Comparison of ENCODE assay signal across 8 mouse cellular contexts in genomic region chr7:126754866-126755265, GRCm38 (mm10). TPM values are rescaled to one million over a fixed set of nuclear protein-coding genes. Genes with fewer than 3 reads are reported as not detected.
DNase-seq lines count a peak whose midpoint lies in the region; ATAC-seq and TF ChIP-seq lines count a peak whose summit lies in the region.

No protein-coding gene starts in this region.

- no peak overlapping the region for H3K4me3 ChIP-seq in hindbrain, embryonic 11.5 days (ENCODE audit: low read depth, low read length)
- H3K4me3 ChIP-seq in left cerebral cortex, adult 2 months = no peak overlapping the region
- H3K4me3 ChIP-seq in macrophage (ENCODE audit: inconsistent target) = no peak overlapping the region; the same call in 1 of the 2 replicates

- H3K4me2 ChIP-seq in hindbrain, embryonic 11.5 days (replicated peaks; ENCODE audit: low read depth, low read length) = no peak overlapping the region

- intact Hi-C loops in left cerebral cortex, adult 2 months (cut with DNase I) = no loop called here

- no peaks in the 10 kb centered on the region for H3K9me3 ChIP-seq in hindbrain, embryonic 11.5 days (ENCODE audit: control insufficient read depth, low read length)

- peak; percentile 67 for DNase-seq in WW6 (ENCODE audit: low read depth, low spot score)
- peak; percentile 88 for DNase-seq in cerebellum, adult 9-10 months
- peak; percentile 89 for DNase-seq in forelimb bud, embryonic 11.5 days (ENCODE audit: low read depth, low spot score)
- DNase-seq in hindbrain, embryonic 11.5 days (ENCODE audit: low spot score) = peak; percentile 94
- DNase-seq in left cerebral cortex, adult 2 months (ENCODE audit: extremely low spot score in 1 of 2, low spot score in 2 of 2) = peak; percentile 65 to 72
- DNase-seq in right cerebral cortex, adult 18-20 months = peak; percentile 77
- peak; percentile 76 for DNase-seq in yolk sac, embryonic 10.5 days (ENCODE audit: low spot score)

- H3K27me3 ChIP-seq in hindbrain, embryonic 11.5 days (ENCODE audit: control insufficient read depth, insufficient read depth, low read length) = no peaks in the 10 kb centered on the region

- peaks cover 4% of the 10 kb centered on the region for H3K79me2 ChIP-seq in macrophage (ENCODE audit: inconsistent target)

- WGBS in hindbrain, embryonic 11.5 days = 3% methylated on average over 9 of the region's 9 CpGs
- 4% methylated on average over 9 of the region's 9 CpGs for WGBS in macrophage (ENCODE audit: missing documents)

- H3K4me1 ChIP-seq in hindbrain, embryonic 11.5 days (replicated peaks; ENCODE audit: control insufficient read depth, insufficient read depth, low read length) = no peaks in the 10 kb centered on the region; the same call in 1 of the 2 replicates

- peak overlapping the region; percentile 17; the same call in 1 of the 2 replicates for H3K9ac ChIP-seq in hindbrain, embryonic 11.5 days (ENCODE audit: low read depth, low read length)

- H3K36me3 ChIP-seq in hindbrain, embryonic 11.5 days (ENCODE audit: control insufficient read depth, insufficient read depth, low read length) = no peaks in the 10 kb centered on the region
- no peaks in the 10 kb centered on the region for H3K36me3 ChIP-seq in macrophage (ENCODE audit: inconsistent target)

- ATAC-seq in hindbrain, embryonic 11.5 days (ENCODE audit: low FRiP score) = peak; percentile 47; the same call in 1 of the 2 replicates

- H3K27ac ChIP-seq in hindbrain, embryonic 11.5 days (ENCODE audit: low read depth, low read length) = no peak overlapping the region
- H3K27ac ChIP-seq in left cerebral cortex, adult 2 months = no peak overlapping the region
- H3K27ac ChIP-seq in macrophage = peak overlapping the region; percentile 24

- peak; percentile 96 for TF ChIP-seq CTCF in left cerebral cortex, adult 2 months (IDR thresholded peaks at IDR 0.05)

RNA-seq across cellular contexts. Expression of gene Mapk3, which starts 4.5 kb away (rescaled TPM):
- 47.2 and 51.8 TPM in 2 replicates for polyA plus RNA-seq in hindbrain, embryonic 11.5 days (2014; fragmentation: Nextera tagmentation; extraction: Ambion mirVana)
- total RNA-seq in left cerebral cortex, adult 2 months (2021) = 100 to 1,000 TPM; 155 to 166 TPM
- 10 to 100 TPM; 14.2 to 69.2 (median 35.5) TPM for total RNA-seq in macrophage (2018; cell fraction: chromatin; rRNA removed)
- total RNA-seq in macrophage (2018; cell fraction: cytosol; rRNA removed) = 100 to 1,000 TPM; 111 to 204 (median 139) TPM
- total RNA-seq in macrophage (2018; cell fraction: nucleus; rRNA removed) = 100 to 1,000 TPM in 3 of 26 experiments, 10 to 100 TPM in 23; 34.8 to 107 (median 61.2) TPM
- 129 to 232 TPM (median 188 TPM) in 3 replicates for polyA plus RNA-seq in macrophage (2018)

RNA-seq across cellular contexts. Expression of gene Gdpd3, which starts 11.3 kb away (rescaled TPM):
- 0.97 and 1.4 TPM in 2 replicates for polyA plus RNA-seq in hindbrain, embryonic 11.5 days (2014; fragmentation: Nextera tagmentation; extraction: Ambion mirVana)
- 1 to 10 TPM; 2.4 to 3.4 TPM for total RNA-seq in left cerebral cortex, adult 2 months (2021)
- total RNA-seq in macrophage (2018; cell fraction: chromatin; rRNA removed) = 10 to 100 TPM in 18 of 26 experiments, 1 to 10 TPM in 8; 5.4 to 34.4 (median 12.1) TPM
- total RNA-seq in macrophage (2018; cell fraction: cytosol; rRNA removed) = 1 to 10 TPM in 25 of 26 experiments, under 1 TPM in 1; 0.89 to 4.3 (median 2.2) TPM
- total RNA-seq in macrophage (2018; cell fraction: nucleus; rRNA removed) = 10 to 100 TPM in 9 of 26 experiments, 1 to 10 TPM in 17; 2.0 to 29.7 (median 7.8) TPM
- polyA plus RNA-seq in macrophage (2018) = 1.9 to 3.3 TPM (median 2.6 TPM) in 3 replicates

RNA-seq across cellular contexts. Expression of gene Ypel3, which starts 21.9 kb away (rescaled TPM):
- 114 and 119 TPM in 2 replicates for polyA plus RNA-seq in hindbrain, embryonic 11.5 days (2014; fragmentation: Nextera tagmentation; extraction: Ambion mirVana)
- 100 to 1,000 TPM; 312 to 323 TPM for total RNA-seq in left cerebral cortex, adult 2 months (2021)
- total RNA-seq in macrophage (2018; cell fraction: chromatin; rRNA removed) = 100 to 1,000 TPM in 8 of 26 experiments, 10 to 100 TPM in 18; 14.8 to 230 (median 79.5) TPM
- 100 to 1,000 TPM in 12 of 26 experiments, 10 to 100 TPM in 14; 32.4 to 175 (median 76.1) TPM for total RNA-seq in macrophage (2018; cell fraction: cytosol; rRNA removed)
- total RNA-seq in macrophage (2018; cell fraction: nucleus; rRNA removed) = 100 to 1,000 TPM in 8 of 26 experiments, 10 to 100 TPM in 18; 23.9 to 225 (median 71.2) TPM
- 40.6 to 227 TPM (median 90.3 TPM) in 3 replicates for polyA plus RNA-seq in macrophage (2018)

RNA-seq across cellular contexts. Expression of gene Tbx6, which starts 26.4 kb away (rescaled TPM):
- 0.25 and 0.79 TPM in 2 replicates for polyA plus RNA-seq in hindbrain, embryonic 11.5 days (2014; fragmentation: Nextera tagmentation; extraction: Ambion mirVana)
- 1 to 10 TPM; 1.1 to 1.2 TPM for total RNA-seq in left cerebral cortex, adult 2 months (2021)
- total RNA-seq in macrophage (2018; cell fraction: chromatin; rRNA removed) = 1 to 10 TPM in 12 of 26 experiments, under 1 TPM in 7, not detected in 7; 0.45 to 3.9 (median 1.1) TPM
- under 1 TPM in 15 of 26 experiments, not detected in 11; 0.05 to 0.39 (median 0.15) TPM for total RNA-seq in macrophage (2018; cell fraction: cytosol; rRNA removed)
- 1 to 10 TPM in 11 of 26 experiments, under 1 TPM in 14, not detected in 1; 0.23 to 6.2 (median 0.81) TPM for total RNA-seq in macrophage (2018; cell fraction: nucleus; rRNA removed)
- polyA plus RNA-seq in macrophage (2018) = 0.19 to 0.25 TPM in 2 of 3 replicates, not detected in the other

RNA-seq across cellular contexts. Expression of gene Ppp4c, which starts 37.4 kb away (rescaled TPM):
- polyA plus RNA-seq in hindbrain, embryonic 11.5 days (2014; fragmentation: Nextera tagmentation; extraction: Ambion mirVana) = 313 and 330 TPM in 2 replicates
- 10 to 100 TPM; 50.4 TPM for total RNA-seq in left cerebral cortex, adult 2 months (2021)
- 100 to 1,000 TPM; 229 to 414 (median 301) TPM for total RNA-seq in macrophage (2018; cell fraction: chromatin; rRNA removed)
- total RNA-seq in macrophage (2018; cell fraction: cytosol; rRNA removed) = 100 to 1,000 TPM; 114 to 160 (median 137) TPM
- 100 to 1,000 TPM; 130 to 231 (median 195) TPM for total RNA-seq in macrophage (2018; cell fraction: nucleus; rRNA removed)
- polyA plus RNA-seq in macrophage (2018) = 62.0 to 139 TPM (median 129 TPM) in 3 replicates
